Mouse (Mus musculus) myocyte (in vitro differentiated cells): ENCODE data around the gene Ocm.

ENCODE experiments used
- MAX ChIP-seq: IDR thresholded peaks from one replicate; pipeline ENCODE4 v1.6.1; 2011; ENCODE audit warnings: low read depth, mild to moderate bottlenecking, control low read depth
- MYOG ChIP-seq, 3 experiments: IDR thresholded peaks; one replicate each; pipeline ENCODE4 v1.6.1; 2011; ENCODE audit warnings: control low read depth in 2 of 3, low read depth in 2 of 3, mild to moderate bottlenecking in 2 of 3; ENCODE audit not compliant: insufficient read length in 2 of 3, control insufficient read depth in 1 of 3, insufficient read depth in 1 of 3
- POLR2A ChIP-seq: IDR thresholded peaks from one replicate; pipeline ENCODE4 v1.6.1; 2011; ENCODE audit warnings: low read depth, mild to moderate bottlenecking, control low read depth, moderate library complexity; ENCODE audit not compliant: insufficient read length

GRCm38 (mm10) chr5:144032491-144032890 is 6.0 kb upstream of the Ocm start:
- no peak for TF ChIP-seq POLR2A
- no peak for TF ChIP-seq MAX
- TF ChIP-seq MYOG (IDR thresholded peaks at IDR 0.05; ENCODE audit: control insufficient read depth in 1 of 3, insufficient read depth in 1 of 3, insufficient read length in 2 of 3, low read depth in 2 of 3): no peak
